ENCODE assay signal across 11 mouse cellular contexts in genomic region chr15:25858611-25859058, GRCm38 (mm10). TPM values are rescaled to one million over a fixed set of nuclear protein-coding genes. Genes with fewer than 3 reads are reported as not detected.
DNase-seq lines count a peak whose midpoint lies in the region; ATAC-seq and TF ChIP-seq lines count a peak whose summit lies in the region.
"Had no signal": no experiment of that assay in that cellular context is flagged by ENCODE, and none has a peak within 500 bp of the region (broad histone marks: within the 10 kb centered on the region; RNA-seq: fewer than 3 reads in every experiment).

No protein-coding gene starts in this region.

- no peaks in the 10 kb centered on the region for H3K36me3 ChIP-seq in E14TG2a.4 (ENCODE audit: insufficient read depth, low read length)
- no peaks in the 10 kb centered on the region for H3K36me3 ChIP-seq in intestine, embryonic 15.5 days
- H3K36me3 ChIP-seq in liver, embryonic 15.5 days (replicated peaks): no peaks in the 10 kb centered on the region
- no peaks in the 10 kb centered on the region for H3K36me3 ChIP-seq in forebrain, embryonic 16.5 days (ENCODE audit: control insufficient read depth, insufficient read depth)

- H3K4me3 ChIP-seq in E14TG2a.4 (replicated peaks; ENCODE audit: low read length): peak overlapping the region; percentile 65
- no peak overlapping the region for H3K4me3 ChIP-seq in intestine, embryonic 15.5 days (replicated peaks)
- no peak overlapping the region for H3K4me3 ChIP-seq in liver, embryonic 15.5 days (replicated peaks)
- no peak overlapping the region for H3K4me3 ChIP-seq in forebrain, embryonic 16.5 days (replicated peaks; ENCODE audit: low read length)

- H3K27ac ChIP-seq in intestine, embryonic 15.5 days: no peak overlapping the region
- H3K27ac ChIP-seq in liver, embryonic 15.5 days (replicated peaks): no peak overlapping the region
- no peak overlapping the region for H3K27ac ChIP-seq in forebrain, embryonic 16.5 days (ENCODE audit: low read length)
- H3K27ac ChIP-seq: hindbrain, postnatal 0 days had no signal

- no peak overlapping the region for H3K9ac ChIP-seq in intestine, embryonic 15.5 days
- no peak overlapping the region for H3K9ac ChIP-seq in liver, embryonic 15.5 days
- H3K9ac ChIP-seq in forebrain, embryonic 16.5 days (replicated peaks; ENCODE audit: low read depth, low read length): no peak overlapping the region

- TF ChIP-seq CTCF in E14TG2a.4 (conservative IDR thresholded peaks at IDR 0.05; ENCODE audit: low read length): no peak

- DNase-seq in spleen, postnatal 4 days (ENCODE audit: low spot score in 2 of 2): peak; percentile 25 to 72
- DNase-seq in adrenal gland, adult 2 months: no peak
- DNase-seq in right cerebral cortex, postnatal 4 days: no peak
- DNase-seq in retina, embryonic 14.5 days (ENCODE audit: low spot score): no peak
- DNase-seq: retina, postnatal 1 day had no signal

- 0 out of 2 replicates have a peak, but pooled peaks have one; percentile 23 for ATAC-seq in intestine, embryonic 15.5 days
- ATAC-seq in liver, embryonic 15.5 days (ENCODE audit: insufficient read depth): no peak
- no peak for ATAC-seq in forebrain, embryonic 16.5 days
- ATAC-seq: hindbrain, postnatal 0 days; midbrain, embryonic 16.5 days had no signal

- WGBS in intestine, embryonic 15.5 days: 71% methylated on average over 10 of the region's 12 CpGs
- WGBS in liver, embryonic 15.5 days (ENCODE audit: insufficient replicate concordance): 46% methylated on average over 11 of the region's 12 CpGs
- WGBS in forebrain, embryonic 16.5 days: 83% methylated on average over 10 of the region's 12 CpGs

- H3K9me3 ChIP-seq in E14TG2a.4 (ENCODE audit: low read length): no peaks in the 10 kb centered on the region
- H3K9me3 ChIP-seq in intestine, embryonic 15.5 days: no peaks in the 10 kb centered on the region
- no peaks in the 10 kb centered on the region for H3K9me3 ChIP-seq in liver, embryonic 15.5 days (replicated peaks)
- no peaks in the 10 kb centered on the region for H3K9me3 ChIP-seq in forebrain, embryonic 16.5 days (ENCODE audit: control insufficient read depth, low read length)

- H3K4me1 ChIP-seq in E14TG2a.4 (replicated peaks; ENCODE audit: low read depth, low read length): peaks cover 43% of the 10 kb centered on the region
- no peaks in the 10 kb centered on the region for H3K4me1 ChIP-seq in intestine, embryonic 15.5 days (replicated peaks)
- peaks cover 3% of the 10 kb centered on the region; the same call in 1 of the 2 replicates for H3K4me1 ChIP-seq in liver, embryonic 15.5 days (replicated peaks)
- H3K4me1 ChIP-seq in forebrain, embryonic 16.5 days (replicated peaks; ENCODE audit: control insufficient read depth, insufficient read depth, low read length): no peaks in the 10 kb centered on the region

- no peak overlapping the region for H3K4me2 ChIP-seq in intestine, embryonic 15.5 days (replicated peaks)
- peak overlapping the region; percentile 32 for H3K4me2 ChIP-seq in liver, embryonic 15.5 days
- no peak overlapping the region for H3K4me2 ChIP-seq in forebrain, embryonic 16.5 days (ENCODE audit: low read length)

- no peaks in the 10 kb centered on the region for H3K27me3 ChIP-seq in E14TG2a.4 (ENCODE audit: insufficient read depth, low read length)
- H3K27me3 ChIP-seq in intestine, embryonic 15.5 days (replicated peaks): no peaks in the 10 kb centered on the region
- no peaks in the 10 kb centered on the region for H3K27me3 ChIP-seq in liver, embryonic 15.5 days
- H3K27me3 ChIP-seq in forebrain, embryonic 16.5 days (replicated peaks; ENCODE audit: control insufficient read depth, insufficient read depth, low read length): no peaks in the 10 kb centered on the region

RNA-seq across cellular contexts. Expression of gene Retreg1, which starts 15.7 kb away (rescaled TPM):
- polyA plus RNA-seq in intestine, embryonic 15.5 days (2015; fragmentation: Nextera tagmentation; extraction: Ambion mirVana): 10.7 and 11.4 TPM in 2 replicates
- polyA plus RNA-seq in liver, embryonic 15.5 days (2015; fragmentation: Nextera tagmentation; extraction: Ambion mirVana): 4.7 and 5.1 TPM in 2 replicates
- 10 to 100 TPM; 31.1 to 40.7 TPM for total RNA-seq in adrenal gland, adult 2 months (2021)
- polyA plus RNA-seq in adrenal gland, adult 2 months (2012; rRNA removed): 8.9 and 16.4 TPM in 2 replicates
- 6.6 and 8.2 TPM in 2 replicates for polyA plus RNA-seq in forebrain, embryonic 16.5 days (2015; fragmentation: Nextera tagmentation; extraction: Ambion mirVana)

Comparison
In these comparisons a context has a peak if more than half of its experiments do, and no peak if none do; other contexts are left out.
1. DNase-seq: peak in spleen, postnatal 4 days (2 of 2); none in adrenal gland, adult 2 months (single experiment), right cerebral cortex, postnatal 4 days (single experiment) and retina, embryonic 14.5 days (single experiment).